30 mouse cellular contexts compared by ENCODE assay signal in the genomic region with DNA sequence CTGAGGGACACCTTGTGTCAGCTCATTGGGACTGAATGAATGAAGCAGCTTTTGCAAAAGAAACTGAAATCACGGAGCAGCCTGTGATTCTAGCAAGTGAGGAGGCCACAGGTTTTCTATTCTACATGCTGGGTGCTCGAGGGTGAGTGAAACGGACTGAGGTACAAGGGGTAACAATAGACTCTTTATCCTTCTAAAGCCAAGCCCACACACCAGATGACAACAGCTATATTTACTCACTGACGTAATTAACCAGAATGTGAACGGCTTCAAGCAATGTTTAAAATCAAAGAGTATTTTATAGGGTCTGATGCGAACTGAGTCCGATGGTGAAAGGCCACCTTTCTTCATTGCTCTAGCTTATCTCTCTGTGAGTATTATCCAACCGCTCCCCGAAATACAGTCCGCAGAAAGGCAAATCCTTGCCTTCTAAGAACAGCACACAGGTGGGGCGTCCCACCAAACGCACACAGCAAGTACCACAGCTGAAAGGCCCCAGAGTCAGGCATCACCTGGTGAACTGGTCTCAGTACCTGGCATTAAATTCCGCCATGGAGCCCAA.
DNase-seq lines count a peak whose midpoint lies in the region; ATAC-seq and TF ChIP-seq lines count a peak whose summit lies in the region.
"Had no signal": no experiment of that assay in that cellular context is flagged by ENCODE, and none has a peak within 500 bp of the region (broad histone marks: within the 10 kb centered on the region; RNA-seq: fewer than 3 reads in every experiment).

No protein-coding gene starts in this region.

- TF ChIP-seq CTCF in left cerebral cortex, adult 2 months (IDR thresholded peaks at IDR 0.05) = no peak

- H3K9me3 ChIP-seq in intestine, embryonic 14.5 days (ENCODE audit: control insufficient read depth, low read length) = no peaks in the 10 kb centered on the region
- no peaks in the 10 kb centered on the region for H3K9me3 ChIP-seq in stomach, embryonic 14.5 days (ENCODE audit: control insufficient read depth, low read depth, low read length)
- H3K9me3 ChIP-seq in midbrain, embryonic 16.5 days (replicated peaks; ENCODE audit: control insufficient read depth, low read length, poor library complexity, severe bottlenecking) = no peaks in the 10 kb centered on the region
- H3K9me3 ChIP-seq: embryonic facial prominence, embryonic 13.5 days; forebrain, embryonic 10.5 days; forebrain, embryonic 15.5 days; heart, embryonic 13.5 days; hindbrain, embryonic 10.5 days; hindbrain, embryonic 15.5 days; liver, embryonic 13.5 days; midbrain, embryonic 12.5 days; neural tube, embryonic 13.5 days had no signal

- H3K4me3 ChIP-seq in left cerebral cortex, adult 2 months = no peak overlapping the region
- no peak overlapping the region for H3K4me3 ChIP-seq in intestine, embryonic 14.5 days (ENCODE audit: low read depth, low read length)
- no peak overlapping the region for H3K4me3 ChIP-seq in stomach, embryonic 14.5 days (ENCODE audit: low read depth, low read length)
- H3K4me3 ChIP-seq in midbrain, embryonic 16.5 days (ENCODE audit: low read depth, low read length) = no peak overlapping the region
- H3K4me3 ChIP-seq: embryonic facial prominence, embryonic 13.5 days; forebrain, embryonic 10.5 days; forebrain, embryonic 15.5 days; heart, embryonic 13.5 days; hindbrain, embryonic 10.5 days; hindbrain, embryonic 15.5 days; liver, embryonic 13.5 days; midbrain, embryonic 12.5 days; neural tube, embryonic 13.5 days had no signal

- intact Hi-C loops in left cerebral cortex, adult 2 months (cut with DNase I) = no loop called here
- intact Hi-C loops in left cerebral cortex, postnatal 36 days (cut with DNase I) = no loop called here

- H3K27ac ChIP-seq in left cerebral cortex, adult 2 months = peak overlapping the region; percentile 81
- peak overlapping the region; percentile 79 for H3K27ac ChIP-seq in intestine, embryonic 14.5 days (ENCODE audit: low read depth)
- 0 out of 2 replicates have a peak overlapping the region, but pooled peaks have one; percentile 0 for H3K27ac ChIP-seq in stomach, embryonic 14.5 days (ENCODE audit: low read length)
- no peak overlapping the region for H3K27ac ChIP-seq in midbrain, embryonic 16.5 days (ENCODE audit: low read length)
- H3K27ac ChIP-seq: embryonic facial prominence, embryonic 13.5 days; forebrain, embryonic 10.5 days; forebrain, embryonic 15.5 days; heart, embryonic 13.5 days; hindbrain, embryonic 10.5 days; hindbrain, embryonic 15.5 days; liver, embryonic 13.5 days; midbrain, embryonic 12.5 days; neural tube, embryonic 13.5 days had no signal

- no peak overlapping the region for H3K9ac ChIP-seq in intestine, embryonic 14.5 days (ENCODE audit: low read length)
- H3K9ac ChIP-seq in stomach, embryonic 14.5 days (replicated peaks; ENCODE audit: low read depth, low read length) = no peak overlapping the region
- H3K9ac ChIP-seq in midbrain, embryonic 16.5 days (ENCODE audit: low read depth, low read length) = no peak overlapping the region
- H3K9ac ChIP-seq: embryonic facial prominence, embryonic 13.5 days; forebrain, embryonic 15.5 days; heart, embryonic 13.5 days; hindbrain, embryonic 15.5 days; liver, embryonic 13.5 days; midbrain, embryonic 12.5 days; neural tube, embryonic 13.5 days had no signal

- peaks cover 13% of the 10 kb centered on the region for H3K4me1 ChIP-seq in intestine, embryonic 14.5 days (replicated peaks; ENCODE audit: control insufficient read depth, insufficient read depth, low read length)
- H3K4me1 ChIP-seq in stomach, embryonic 14.5 days (ENCODE audit: control insufficient read depth, insufficient read depth, low read length) = peaks cover 6% of the 10 kb centered on the region; the same call in 1 of the 2 replicates
- H3K4me1 ChIP-seq in midbrain, embryonic 16.5 days (ENCODE audit: control insufficient read depth, insufficient read depth, low read length) = no peaks in the 10 kb centered on the region
- H3K4me1 ChIP-seq: forebrain, embryonic 15.5 days; midbrain, embryonic 12.5 days had no signal

- 65% methylated on average over 13 of the region's 13 CpGs for WGBS in intestine, embryonic 14.5 days
- 62% methylated on average over 13 of the region's 13 CpGs for WGBS in stomach, embryonic 14.5 days
- 76% methylated on average over 13 of the region's 13 CpGs for WGBS in midbrain, embryonic 16.5 days

- peak; percentile 73 for ATAC-seq in intestine, embryonic 14.5 days (replicated peaks; ENCODE audit: low FRiP score, low TSS enrichment, low read depth)
- ATAC-seq in stomach, embryonic 14.5 days (ENCODE audit: insufficient number of reproducible peaks, insufficient read depth, low FRiP score, low read depth) = peak; percentile 47; the same call in 1 of the 2 replicates
- ATAC-seq in midbrain, embryonic 16.5 days = no peak
- ATAC-seq: CD4-positive, CD25-positive, alpha-beta regulatory T cell, adult 4 months; forebrain, embryonic 15.5 days; inflammation-experienced regulatory T-cells, adult 6 months had no signal

- no peak for DNase-seq in left cerebral cortex, adult 2 months (ENCODE audit: extremely low spot score in 1 of 2, low spot score in 2 of 2)
- DNase-seq in left cerebral cortex, postnatal 36 days (ENCODE audit: low spot score in 2 of 2) = no peak
- peak; percentile 47 for DNase-seq in brain, adult 2 months (ENCODE audit: low read depth, low spot score)
- DNase-seq in intestine, embryonic 14.5 days (ENCODE audit: low spot score) = no peak
- DNase-seq in MN1 (ENCODE audit: low spot score) = no peak
- DNase-seq: adrenal gland, adult 2 months; adrenal gland, postnatal 36 days; cerebellum, adult 8-10 months; cerebellum, postnatal 36 days; heart, postnatal 10 days; kidney, adult 9 months; kidney, postnatal 10 days; left cerebral cortex, postnatal 4 days; liver, embryonic 13.5 days; lung, adult 18-20 months; lung, postnatal 36 days; thymus, adult 18-20 months; thymus, postnatal 25 days had no signal

- H3K4me2 ChIP-seq in intestine, embryonic 14.5 days (ENCODE audit: low read length) = no peak overlapping the region
- H3K4me2 ChIP-seq in stomach, embryonic 14.5 days (replicated peaks; ENCODE audit: low read depth, low read length) = no peak overlapping the region
- H3K4me2 ChIP-seq in midbrain, embryonic 16.5 days (ENCODE audit: low read length) = no peak overlapping the region
- H3K4me2 ChIP-seq: embryonic facial prominence, embryonic 13.5 days; forebrain, embryonic 15.5 days; heart, embryonic 13.5 days; hindbrain, embryonic 15.5 days; liver, embryonic 13.5 days; midbrain, embryonic 12.5 days; neural tube, embryonic 13.5 days had no signal

- H3K36me3 ChIP-seq in intestine, embryonic 14.5 days (ENCODE audit: control insufficient read depth, insufficient read depth, low read length) = no peaks in the 10 kb centered on the region
- no peaks in the 10 kb centered on the region for H3K36me3 ChIP-seq in stomach, embryonic 14.5 days (ENCODE audit: control insufficient read depth, insufficient read depth, low read length)
- no peaks in the 10 kb centered on the region for H3K36me3 ChIP-seq in midbrain, embryonic 16.5 days (ENCODE audit: control insufficient read depth, insufficient read depth, low read length)
- H3K36me3 ChIP-seq: embryonic facial prominence, embryonic 13.5 days; forebrain, embryonic 10.5 days; forebrain, embryonic 15.5 days; heart, embryonic 13.5 days; hindbrain, embryonic 10.5 days; hindbrain, embryonic 15.5 days; liver, embryonic 13.5 days; midbrain, embryonic 12.5 days; neural tube, embryonic 13.5 days had no signal

- H3K27me3 ChIP-seq in intestine, embryonic 14.5 days (replicated peaks; ENCODE audit: control insufficient read depth, insufficient read depth, low read length) = no peaks in the 10 kb centered on the region
- no peaks in the 10 kb centered on the region for H3K27me3 ChIP-seq in stomach, embryonic 14.5 days (ENCODE audit: control insufficient read depth, insufficient read depth, low read length)
- H3K27me3 ChIP-seq in midbrain, embryonic 16.5 days (ENCODE audit: control insufficient read depth, insufficient read depth, low read depth, low read length) = no peaks in the 10 kb centered on the region
- H3K27me3 ChIP-seq: embryonic facial prominence, embryonic 13.5 days; forebrain, embryonic 15.5 days; hindbrain, embryonic 15.5 days; liver, embryonic 13.5 days; midbrain, embryonic 12.5 days; neural tube, embryonic 13.5 days had no signal
